Mouse (Mus musculus) neural tube, embryonic 12.5 days (tissue): Measurements from ENCODE around the gene Zbtb45. TPM values are rescaled to one million over a fixed set of nuclear protein-coding genes. Genes with fewer than 3 reads are reported as not detected.
A peak's percentile ranks its signal among the peaks of the same experiment; 100 is the strongest.

ENCODE experiments used
- ATAC-seq: fragments of 200-750 bp; cut with Nextera tagmentation; 2 replicates; pipeline ENCODE4 v1.8.0; 2017; ENCODE audit warnings: low read depth, mild to moderate bottlenecking, moderate TSS enrichment, moderate library complexity; ENCODE audit not compliant: low FRiP score
- H3K27ac ChIP-seq: fragments of 300-500 bp; sonication (generic); 2 replicates; pipeline ENCODE4 v1.5.1; 2016
- H3K27me3 ChIP-seq: fragments of 300-500 bp; sonication (generic); replicated peaks from 2 replicates; pipeline ENCODE4 v1.6.1; 2016; ENCODE audit warnings: mild to moderate bottlenecking
- H3K36me3 ChIP-seq: fragments of 300-500 bp; sonication (generic); 2 replicates; pipeline ENCODE4 v1.6.1; 2016; ENCODE audit warnings: mild to moderate bottlenecking
- H3K4me1 ChIP-seq: fragments of 300-500 bp; sonication (generic); 2 replicates; pipeline ENCODE4 v1.6.1; 2016
- H3K4me2 ChIP-seq: fragments of 300-500 bp; sonication (generic); replicated peaks from 2 replicates; pipeline ENCODE4 v1.6.1; 2016; ENCODE audit warnings: mild to moderate bottlenecking
- H3K4me3 ChIP-seq: fragments of 300-500 bp; sonication (generic); 2 replicates; pipeline ENCODE4 v1.5.1; 2016
- H3K9ac ChIP-seq: fragments of 300-500 bp; sonication (generic); 2 replicates; pipeline ENCODE4 v1.6.1; 2016; ENCODE audit warnings: mild to moderate bottlenecking
- H3K9me3 ChIP-seq: fragments of 300-500 bp; sonication (generic); 2 replicates; pipeline ENCODE4 v1.6.1; 2016; ENCODE audit warnings: mild to moderate bottlenecking
- WGBS: fragments of 180-500 bp; shearing (Covaris S2); methylation state at CpG from one replicate; pipeline ENCODE4 v1.1.7; 2016; 5-methylcytosine and 5-hydroxymethylcytosine counted together
- polyA plus RNA-seq: library from polyadenylated mRNA; unstranded; fragments of >200 nt; fragmentation: Nextera tagmentation; extraction: Ambion mirVana; gene quantifications from 2 replicates; pipeline ENCODE4 v1.2.1, GENCODE M21; 2016

The Zbtb45 gene
- polyA plus RNA-seq, result 31.8 and 39.9 TPM in 2 replicates

DNA sequence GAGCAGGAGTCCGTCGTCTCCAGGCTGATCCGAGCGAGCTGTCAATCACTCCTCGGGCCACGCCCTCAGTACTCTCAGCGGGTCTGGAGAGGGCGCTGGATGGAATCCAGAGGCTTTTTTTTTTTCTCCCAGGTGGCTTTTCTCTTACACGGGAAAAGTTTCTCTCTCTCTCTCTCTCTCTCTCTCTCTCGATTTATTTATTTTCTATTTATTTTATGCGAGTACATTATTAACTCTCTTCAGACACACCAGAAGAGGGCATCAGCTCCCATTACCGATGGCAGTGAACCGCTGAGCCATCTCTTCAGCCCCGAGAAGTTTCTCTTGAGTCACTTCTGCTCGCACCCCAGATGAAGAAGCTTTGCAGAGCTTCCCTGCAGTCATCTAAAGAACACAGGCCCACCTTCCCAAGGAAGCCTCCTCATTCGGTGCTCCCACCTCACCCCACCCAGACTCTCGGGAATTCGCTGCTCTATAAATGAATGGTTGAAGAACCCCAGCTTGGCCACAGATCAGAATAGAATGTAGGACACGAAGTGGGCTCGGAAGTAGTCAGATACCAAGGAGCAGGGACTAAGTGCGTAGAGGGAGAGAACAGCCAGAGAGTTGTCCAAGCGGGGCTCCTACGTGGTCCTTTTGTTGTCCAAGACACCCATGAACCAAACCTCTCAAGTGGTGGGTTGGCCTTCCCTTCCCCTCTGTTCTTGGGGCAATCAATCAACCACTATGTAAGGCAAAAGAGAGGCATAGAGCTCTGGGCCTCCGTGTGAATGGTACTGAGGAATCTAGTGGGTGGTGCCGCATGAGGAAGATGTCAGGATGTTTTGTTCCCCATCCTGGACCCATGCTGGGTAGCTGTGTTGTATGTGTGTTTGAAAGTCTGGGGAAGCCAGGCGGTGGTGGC, at the start of gene Zbtb45:
TSS of gene Zbtb45 (minus strand) at position 30 of the 904 bp plus-strand sequence.
- WGBS, result 6% methylated on average over 26 of the region's 26 CpGs
- H3K4me3 ChIP-seq, result peak within 1 kb of the TSS; percentile 51

DNA sequence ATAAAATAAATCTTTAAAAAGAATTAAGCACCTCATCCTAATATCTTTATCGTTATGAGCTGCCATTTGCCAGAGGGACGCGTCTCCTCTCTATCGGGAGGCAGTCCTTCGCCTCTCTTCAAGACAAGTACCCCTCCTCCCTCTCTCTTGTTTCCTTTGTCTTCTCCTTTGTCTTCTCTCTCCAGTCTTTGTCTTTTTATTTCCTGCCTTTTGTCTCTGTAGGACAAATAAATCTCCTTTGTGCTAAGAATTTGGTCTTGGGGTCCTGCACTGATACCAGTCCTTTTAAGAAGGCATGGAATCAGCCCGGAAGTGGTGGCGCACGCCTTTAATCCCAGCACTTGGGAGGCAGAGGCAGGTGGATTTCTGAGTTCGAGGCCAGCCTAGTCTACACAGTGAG, 49.7 kb upstream of the Zbtb45 start:
- Histone ChIP-seq H3K4me1 (no peaks in the 10 kb centered on the region), H3K4me3 (no peak overlapping the region), H3K9ac (no peak overlapping the region), H3K27me3 (no peaks in the 10 kb centered on the region), H3K9me3 (no peaks in the 10 kb centered on the region), H3K27ac (no peak overlapping the region), H3K36me3 (no peaks in the 10 kb centered on the region), H3K4me2 (no peak overlapping the region)
- 81% methylated on average over 9 of the region's 9 CpGs for WGBS
- ATAC-seq, result no peak

More for the DNA sequence above, at the start of gene Zbtb45:
- Histone ChIP-seq H3K27me3 (peaks cover 11% of the 10 kb centered on the region), H3K9ac (peak within 1 kb of the TSS; percentile 81), H3K4me1 (peaks cover 28% of the 10 kb centered on the region), H3K9me3 (no peaks in the 10 kb centered on the region), H3K4me2 (peak within 1 kb of the TSS; percentile 76), H3K36me3 (peaks cover 25% of the 10 kb centered on the region), H3K27ac (peak within 1 kb of the TSS; percentile 69)
- ATAC-seq, result no peak

DNA sequence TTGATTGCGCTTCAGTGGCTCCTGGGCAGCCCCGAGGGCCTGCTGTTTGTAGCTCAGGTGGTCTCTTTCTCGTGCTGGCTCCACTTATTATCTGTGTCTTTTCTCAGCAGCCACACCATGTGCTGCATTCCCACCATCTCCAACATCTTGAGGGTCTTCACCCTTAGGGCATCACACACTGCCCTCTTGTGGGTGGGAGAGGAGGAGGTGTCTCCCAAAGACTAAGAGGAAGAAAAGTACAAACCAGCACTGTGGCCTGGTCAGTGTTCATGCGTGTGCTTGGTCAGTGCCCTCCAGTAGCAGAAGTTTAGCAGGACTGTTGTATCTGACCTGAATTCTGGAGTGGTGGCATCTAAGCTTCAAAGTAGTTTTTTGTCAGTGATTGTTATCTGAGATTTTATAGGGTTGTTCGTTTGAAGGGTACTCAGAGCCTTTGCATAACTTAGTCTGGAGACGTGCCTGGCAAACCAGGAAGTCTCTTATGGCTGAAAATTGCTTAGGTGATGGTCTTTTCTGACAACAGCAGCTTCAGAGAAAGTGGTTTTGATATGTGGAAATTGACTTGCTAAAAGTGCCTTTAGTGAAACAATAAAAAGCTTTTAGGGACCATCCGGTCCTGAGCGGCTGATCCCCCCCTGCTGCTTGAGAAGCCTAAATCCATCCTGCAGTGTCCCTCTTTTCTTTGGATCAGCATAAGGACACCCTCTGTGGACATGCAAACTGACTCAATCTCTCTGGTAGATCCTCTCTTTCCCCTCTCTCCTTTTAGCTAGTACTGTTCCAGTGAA, 47.3 kb upstream of the Zbtb45 start:
- Histone ChIP-seq H3K36me3 (no peaks in the 10 kb centered on the region), H3K9ac (no peak overlapping the region), H3K27ac (no peak overlapping the region), H3K9me3 (no peaks in the 10 kb centered on the region), H3K27me3 (no peaks in the 10 kb centered on the region), H3K4me1 (peaks cover 6% of the 10 kb centered on the region; the same call in 1 of the 2 replicates), H3K4me3 (no peak overlapping the region), H3K4me2 (no peak overlapping the region)
- ATAC-seq, result no peak
- WGBS, result 62% methylated on average over 8 of the region's 8 CpGs

DNA sequence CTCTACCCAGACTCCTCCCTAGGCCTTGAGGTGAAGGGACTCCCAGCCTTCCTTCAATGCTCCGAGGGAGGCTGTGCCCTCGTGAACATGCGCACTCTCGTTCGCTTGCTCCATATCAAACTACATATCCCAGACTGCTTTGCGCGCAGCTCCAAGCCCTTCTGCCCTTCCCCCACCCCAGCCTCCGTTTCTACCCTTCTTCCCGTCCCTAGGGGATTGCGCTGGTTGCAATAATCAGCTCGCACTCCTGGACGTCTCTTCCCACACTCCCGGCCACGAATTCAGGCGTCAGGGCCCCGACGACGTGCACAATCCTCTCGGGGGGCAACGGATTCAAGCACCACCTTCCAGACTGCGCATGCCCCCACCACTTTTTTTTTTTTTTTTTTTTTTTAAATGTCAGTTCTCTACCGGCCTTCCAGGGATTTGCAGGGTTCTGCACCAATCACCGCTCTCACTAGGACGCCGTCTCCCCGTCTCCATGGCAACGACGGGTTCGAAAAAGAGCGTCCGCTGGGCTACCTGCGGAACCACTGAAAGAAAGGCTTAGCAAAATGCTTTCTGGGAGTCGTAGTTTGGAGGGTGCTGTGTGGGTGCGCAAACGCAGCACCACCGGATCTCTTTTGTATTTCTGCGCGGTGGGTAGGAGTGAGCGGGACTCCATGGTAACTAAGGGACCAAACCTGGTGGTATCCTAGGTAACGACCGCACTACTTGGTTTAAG, 44.6 kb upstream of the Zbtb45 start, which contains the start of gene Mzf1:
TSS of gene Mzf1 (minus strand) at position 478 of the 724 bp plus-strand sequence.
- peak within 1 kb of the TSS; percentile 55 for H3K4me2 ChIP-seq
- peak within 1 kb of the TSS; percentile 79 for H3K27ac ChIP-seq
- H3K27me3 ChIP-seq, result no peaks in the 10 kb centered on the region
- no peaks in the 10 kb centered on the region for H3K36me3 ChIP-seq
- peak within 1 kb of the TSS; percentile 62 for H3K9ac ChIP-seq
- H3K4me3 ChIP-seq, result peak within 1 kb of the TSS; percentile 55
- under 1% methylated on average over 41 of the region's 41 CpGs for WGBS
- H3K4me1 ChIP-seq, result peaks cover 6% of the 10 kb centered on the region; the same call in 1 of the 2 replicates
- no peaks in the 10 kb centered on the region for H3K9me3 ChIP-seq
- peak; percentile 94 for ATAC-seq

DNA sequence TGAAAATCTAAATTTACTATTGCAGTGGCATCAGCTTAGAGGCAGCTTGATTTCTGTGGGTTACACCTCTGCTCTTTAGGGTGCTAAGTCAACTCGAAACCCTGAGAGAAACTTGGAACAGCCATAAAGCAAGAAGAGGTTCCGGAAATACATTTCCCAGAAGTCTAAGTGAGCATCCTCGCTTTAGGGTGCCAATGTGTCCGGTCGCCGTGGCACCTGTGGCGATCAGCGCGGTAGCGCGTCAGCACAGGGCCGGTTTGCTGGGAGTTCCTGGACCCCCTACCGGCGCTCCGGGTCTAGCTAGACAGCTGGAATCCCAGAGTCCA, 44.1 kb upstream of the Zbtb45 start:
- peak overlapping the region; percentile 55 for H3K4me3 ChIP-seq
- H3K27ac ChIP-seq, result peak overlapping the region; percentile 79
- no peak for ATAC-seq

DNA sequence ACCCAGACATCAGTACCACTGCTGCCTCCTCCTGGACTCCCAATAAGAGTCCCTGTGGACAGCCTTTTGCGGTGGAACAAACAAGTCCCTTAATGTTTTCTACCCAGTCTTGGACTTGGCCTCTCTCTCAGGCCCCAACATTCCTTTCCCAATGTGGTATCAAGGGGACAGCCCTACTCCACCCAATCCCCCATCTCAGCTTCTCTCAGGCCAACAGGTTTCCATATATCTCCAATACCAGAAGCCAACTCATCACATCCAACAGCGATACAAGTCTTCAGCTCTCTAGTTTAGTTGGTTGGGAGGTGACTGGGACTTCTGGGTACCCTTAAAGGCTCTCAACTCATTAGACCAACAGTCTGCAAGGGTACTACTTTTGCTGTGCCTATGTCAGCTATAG, 43.7 kb upstream of the Zbtb45 start:
- H3K36me3 ChIP-seq, result no peaks in the 10 kb centered on the region
- no peak overlapping the region for H3K4me3 ChIP-seq
- H3K27ac ChIP-seq, result no peak overlapping the region
- no peaks in the 10 kb centered on the region for H3K27me3 ChIP-seq
- H3K9ac ChIP-seq, result peak overlapping the region; percentile 62; the same call in 1 of the 2 replicates
- no peaks in the 10 kb centered on the region for H3K9me3 ChIP-seq
- ATAC-seq, result no peak; the same call in 1 of the 2 replicates
- peaks cover 6% of the 10 kb centered on the region; the same call in 1 of the 2 replicates for H3K4me1 ChIP-seq
- 94% methylated on average over 2 of the region's 2 CpGs for WGBS
- H3K4me2 ChIP-seq, result peak overlapping the region; percentile 55

More for the DNA sequence above, 44.1 kb upstream of the Zbtb45 start:
- 2% methylated on average over 15 of the region's 15 CpGs for WGBS
- H3K27me3 ChIP-seq, result no peaks in the 10 kb centered on the region
- peak overlapping the region; percentile 62 for H3K9ac ChIP-seq
- H3K4me2 ChIP-seq, result peak overlapping the region; percentile 55
- H3K9me3 ChIP-seq, result no peaks in the 10 kb centered on the region
- H3K36me3 ChIP-seq, result no peaks in the 10 kb centered on the region
- H3K4me1 ChIP-seq, result peaks cover 6% of the 10 kb centered on the region; the same call in 1 of the 2 replicates

DNA sequence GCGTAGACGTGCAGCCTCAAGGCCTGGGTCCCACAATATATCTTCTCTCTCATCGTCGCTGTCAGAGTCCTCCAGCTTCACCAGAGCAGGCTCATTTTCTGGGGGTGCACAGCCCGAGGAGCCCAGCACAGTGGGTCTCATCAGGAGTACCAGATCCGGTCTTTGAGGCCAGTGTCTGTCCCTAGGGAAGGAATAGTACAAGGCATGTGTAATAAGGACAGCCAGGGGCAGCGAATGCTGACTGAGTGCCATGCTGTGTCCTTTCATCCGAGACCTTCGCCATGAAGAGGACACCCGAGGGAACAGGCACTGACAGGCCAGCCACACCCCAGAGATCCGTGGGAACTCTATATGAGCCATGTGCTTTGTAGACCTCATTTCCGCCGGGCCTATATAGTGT, 43.2 kb upstream of the Zbtb45 start:
- Histone ChIP-seq H3K4me1 (peaks cover 6% of the 10 kb centered on the region; the same call in 1 of the 2 replicates), H3K36me3 (no peaks in the 10 kb centered on the region), H3K27ac (no peak overlapping the region), H3K9me3 (no peaks in the 10 kb centered on the region), H3K9ac (no peak overlapping the region), H3K4me2 (no peak overlapping the region), H3K27me3 (no peaks in the 10 kb centered on the region), H3K4me3 (no peak overlapping the region)
- 90% methylated on average over 13 of the region's 13 CpGs for WGBS
- ATAC-seq, result no peak

DNA sequence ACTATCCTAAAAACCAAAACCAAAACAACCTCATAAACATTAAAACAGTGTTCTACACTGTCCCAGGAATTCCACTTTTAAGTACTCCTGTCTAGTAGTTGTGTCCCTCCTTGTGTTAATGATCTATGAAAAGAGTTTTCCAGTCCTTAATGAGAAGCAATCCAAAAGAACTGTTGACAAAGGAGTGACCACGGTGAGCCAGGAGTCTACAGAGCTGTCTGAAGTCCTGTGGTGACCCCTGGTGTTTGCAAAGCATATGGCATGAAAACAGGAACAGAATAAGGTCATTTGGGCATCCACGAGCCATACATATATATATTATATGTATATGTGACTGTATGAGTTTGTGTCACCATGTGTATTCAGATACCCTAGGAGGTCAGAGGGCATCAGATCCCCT, 36.2 kb upstream of the Zbtb45 start:
- Histone ChIP-seq H3K4me3 (no peak overlapping the region), H3K9me3 (no peaks in the 10 kb centered on the region), H3K36me3 (no peaks in the 10 kb centered on the region), H3K27me3 (peaks cover 43% of the 10 kb centered on the region), H3K4me1 (peaks cover 16% of the 10 kb centered on the region), H3K27ac (no peak overlapping the region), H3K4me2 (no peak overlapping the region), H3K9ac (no peak overlapping the region)
- WGBS, result 7% methylated on average over 2 of the region's 2 CpGs
- peak; percentile 61 for ATAC-seq

DNA sequence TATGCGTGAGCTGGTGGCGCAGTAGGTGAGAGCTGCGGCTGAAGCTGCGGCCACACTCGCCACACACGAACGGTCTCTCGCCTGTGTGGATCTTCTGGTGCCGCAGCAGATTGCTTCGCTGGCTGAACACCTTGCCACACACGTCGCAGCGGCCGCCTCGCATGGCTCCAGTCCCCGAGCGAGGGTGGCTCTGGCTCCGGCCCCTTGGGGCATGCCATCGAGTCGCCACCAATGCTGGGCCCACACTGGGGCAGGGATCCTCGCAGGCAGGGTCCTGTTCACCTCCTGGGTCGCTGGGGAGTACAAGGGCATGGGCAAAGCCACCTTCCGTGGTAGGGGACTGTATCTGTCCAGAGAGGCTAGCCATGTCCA, 34.4 kb upstream of the Zbtb45 start:
- Histone ChIP-seq H3K27me3 (peaks cover 46% of the 10 kb centered on the region), H3K4me2 (peak overlapping the region; percentile 77), H3K9ac (peak overlapping the region; percentile 59), H3K4me3 (peak overlapping the region; percentile 33), H3K36me3 (no peaks in the 10 kb centered on the region), H3K9me3 (no peaks in the 10 kb centered on the region), H3K4me1 (peaks cover 16% of the 10 kb centered on the region), H3K27ac (no peak overlapping the region)
- 3% methylated on average over 23 of the region's 23 CpGs for WGBS
- peak; percentile 37 for ATAC-seq

DNA sequence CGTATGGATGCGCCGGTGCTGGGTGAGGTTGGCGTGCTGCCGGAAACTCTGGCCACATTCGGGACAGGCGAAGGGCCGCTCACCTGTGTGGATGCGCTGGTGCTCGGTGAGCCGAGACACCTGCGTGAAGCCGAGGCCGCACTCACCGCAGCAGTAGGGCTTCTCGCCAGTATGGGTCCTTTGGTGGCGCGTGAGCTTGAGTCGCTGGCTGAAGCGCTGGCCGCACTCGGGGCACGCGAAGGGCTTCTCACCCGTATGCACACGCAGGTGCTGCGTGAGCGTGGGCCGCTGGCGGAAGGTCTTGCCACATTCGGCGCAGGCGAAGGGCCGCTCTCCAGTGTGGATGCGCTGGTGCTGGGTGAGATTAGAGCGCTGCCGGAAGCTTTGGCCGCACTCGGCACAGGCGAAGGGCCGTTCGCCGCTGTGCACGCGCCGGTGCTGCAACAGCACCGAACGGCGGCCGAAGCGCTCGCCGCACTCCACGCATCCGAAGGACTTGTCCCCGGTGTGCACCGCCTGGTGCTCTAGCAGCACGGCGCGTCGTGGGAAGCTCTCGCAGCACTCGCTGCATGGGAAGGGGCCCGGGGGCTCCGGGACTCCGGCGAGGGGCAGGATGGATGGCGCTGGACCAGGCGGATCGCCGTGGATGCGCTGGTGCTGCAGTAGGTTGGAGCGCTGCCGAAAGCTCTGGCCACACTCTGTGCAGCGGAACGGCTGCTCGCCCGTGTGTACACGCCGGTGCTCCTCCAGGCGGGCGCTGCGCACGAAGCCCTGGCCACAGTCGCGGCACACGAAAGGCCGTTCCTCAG, 33.8 kb upstream of the Zbtb45 start:
- Histone ChIP-seq H3K9me3 (no peaks in the 10 kb centered on the region), H3K4me1 (peaks cover 21% of the 10 kb centered on the region), H3K36me3 (no peaks in the 10 kb centered on the region), H3K27ac (no peak overlapping the region), H3K4me3 (peak overlapping the region; percentile 33), H3K27me3 (peaks cover 46% of the 10 kb centered on the region), H3K4me2 (peak overlapping the region; percentile 77), H3K9ac (peak overlapping the region; percentile 59)
- 5% methylated on average over 88 of the region's 88 CpGs for WGBS
- peak; percentile 45 for ATAC-seq

DNA sequence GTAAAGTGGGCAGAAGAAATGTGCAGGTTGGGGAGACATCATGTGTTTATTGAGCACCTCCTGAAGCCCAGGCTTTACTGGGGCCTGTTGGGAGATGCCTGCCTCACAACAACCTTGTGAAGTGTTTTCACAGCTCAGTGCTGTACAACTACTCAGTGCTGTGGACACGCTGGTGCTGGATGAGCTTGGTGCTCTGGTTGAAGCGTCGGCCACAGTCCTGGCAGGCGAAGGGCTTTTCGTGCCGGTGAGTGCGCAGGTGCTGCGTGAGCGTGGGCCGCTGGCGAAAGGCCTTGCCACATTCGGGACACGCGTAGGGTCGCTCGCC, 33.2 kb upstream of the Zbtb45 start:
- ATAC-seq, result no peak
- Histone ChIP-seq H3K27ac (no peak overlapping the region), H3K4me1 (peaks cover 22% of the 10 kb centered on the region), H3K9ac (peak overlapping the region; percentile 59), H3K9me3 (no peaks in the 10 kb centered on the region), H3K4me3 (no peak overlapping the region), H3K4me2 (peak overlapping the region; percentile 77), H3K36me3 (no peaks in the 10 kb centered on the region), H3K27me3 (peaks cover 46% of the 10 kb centered on the region)
- WGBS, result 43% methylated on average over 16 of the region's 16 CpGs
